Mouse (Mus musculus): ENCODE data around the gene Prpf18.

The Prpf18 gene

DNA sequence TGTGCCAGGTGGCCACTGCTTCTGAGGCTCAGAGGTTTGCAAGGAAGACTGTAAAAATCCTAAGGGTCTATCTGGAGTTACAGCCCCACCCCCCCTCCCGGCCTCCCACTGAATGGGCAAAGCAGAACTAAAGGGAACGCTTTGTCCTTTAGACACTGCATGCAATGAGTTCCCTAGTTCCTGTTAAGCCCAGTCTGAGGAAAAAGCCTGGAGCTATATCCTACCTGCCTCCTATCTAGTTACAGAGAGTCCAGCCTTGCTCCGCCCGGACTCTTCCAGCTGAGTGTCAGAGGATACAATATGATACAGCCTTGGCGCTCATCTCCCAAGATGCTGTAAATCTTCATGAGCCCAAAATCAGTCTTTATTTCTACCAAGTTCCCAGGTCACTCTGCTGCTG lies 77.7 kb downstream of the Prpf18 start:
- DNase-seq (ENCODE audit: low spot score): no peak

DNA sequence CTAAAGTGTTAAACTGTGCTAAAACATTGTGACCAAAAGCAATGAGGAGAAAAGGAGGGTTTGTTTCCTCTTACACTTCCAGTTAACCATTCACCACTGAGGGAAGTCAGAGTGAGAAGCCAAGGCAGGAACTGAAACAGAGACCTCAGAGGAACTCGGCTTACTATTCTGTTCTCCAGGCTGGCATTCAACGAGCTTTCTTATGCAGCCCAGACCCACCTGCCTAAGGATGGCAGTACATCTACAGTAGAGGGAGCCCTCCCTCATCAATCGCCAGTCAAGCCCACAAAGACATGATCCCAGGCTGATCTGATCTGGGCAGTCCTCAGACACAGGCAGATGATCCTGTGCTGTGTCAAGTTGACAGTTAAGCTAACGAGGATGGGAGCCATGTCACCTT lies 78.5 kb downstream of the Prpf18 start:
- no peak for DNase-seq (ENCODE audit: low spot score)

DNA sequence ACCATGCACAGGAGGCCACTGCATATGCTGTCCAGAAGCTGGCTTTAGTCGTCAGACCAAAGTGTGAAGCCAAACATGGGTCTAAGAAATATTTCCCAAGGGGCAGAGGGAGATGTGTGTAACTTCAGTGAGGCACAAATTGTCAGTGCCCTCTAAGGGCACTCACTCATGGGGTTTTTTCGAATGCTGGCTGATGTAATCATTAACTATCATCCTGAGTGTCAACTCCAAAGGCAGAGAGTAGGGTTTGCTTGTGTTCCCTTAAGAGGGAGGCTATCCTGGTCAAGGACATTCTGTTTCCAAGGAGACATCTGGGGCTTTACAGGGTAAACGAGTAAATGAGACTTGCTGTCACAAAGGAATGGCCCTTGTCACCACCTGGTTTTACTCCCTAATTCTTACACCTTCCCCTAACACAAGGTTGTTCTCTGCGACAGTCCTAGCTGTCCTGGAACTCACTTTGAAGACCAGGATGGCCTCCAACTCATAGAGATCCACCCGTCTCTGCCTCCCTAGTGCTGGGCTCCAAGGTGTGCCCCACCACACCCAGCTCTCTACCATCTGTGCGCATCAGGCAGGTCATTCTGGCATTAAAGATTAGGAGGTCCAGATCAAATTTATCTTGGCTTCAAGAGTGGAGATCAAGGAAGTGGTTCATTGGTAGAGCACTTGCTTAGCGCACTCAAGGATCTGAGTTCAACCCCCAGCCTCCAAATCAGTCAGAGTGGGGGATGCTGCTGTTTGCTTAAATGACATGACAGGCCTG lies 79.2 kb downstream of the Prpf18 start:
- DNase-seq (ENCODE audit: low spot score): peak; percentile 38
